Mouse (Mus musculus) embryonic stem cell, embryonic (primary cell): ENCODE measurements around the gene Nf2.

Experiments used
- CTCF ChIA-PET, 4 experiments: fragments of 300-600 bp in 2 of 4; fragments of 350-600 bp in 2 of 4; sonication (Branson Sonifier 250); formaldehyde crosslinking; loops; one replicate each; lab custom pipeline; 2022; ENCODE audit warnings: inconsistent platforms in 2 of 4; lab: Charles Lee
- POLR2A ChIA-PET, 4 experiments: fragments of 300-600 bp in 2 of 4; fragments of 350-600 bp in 2 of 4; sonication (Branson Sonifier 250); formaldehyde crosslinking; loops; one replicate each; lab custom pipeline; 2022; ENCODE audit warnings: antibody characterized with exemption in 4 of 4, inconsistent platforms in 1 of 4; lab: Charles Lee

Nf2 gene

DNA sequence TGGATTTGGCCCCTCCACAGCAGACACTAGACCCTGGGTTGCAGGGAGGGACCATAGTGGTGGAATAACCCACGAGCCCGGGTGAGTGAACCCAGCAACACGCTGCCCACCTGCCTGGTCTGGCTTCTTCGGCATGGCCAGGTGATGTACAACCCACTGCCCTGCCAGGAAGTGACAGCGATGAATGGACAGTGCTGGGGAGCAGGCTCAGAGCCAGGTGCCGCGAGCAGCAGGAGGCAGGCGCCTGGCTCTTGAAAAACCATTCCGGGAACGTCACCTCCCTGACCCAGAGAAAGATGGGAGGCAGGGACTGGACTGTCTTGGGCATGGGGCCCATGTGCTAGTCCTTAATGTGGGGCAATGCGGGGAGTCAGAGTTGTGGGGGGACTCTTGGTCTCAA lies 94.5 kb downstream of the Nf2 start:
- ChIA-PET POLR2A (no interaction called here), CTCF (no interaction called here)

DNA sequence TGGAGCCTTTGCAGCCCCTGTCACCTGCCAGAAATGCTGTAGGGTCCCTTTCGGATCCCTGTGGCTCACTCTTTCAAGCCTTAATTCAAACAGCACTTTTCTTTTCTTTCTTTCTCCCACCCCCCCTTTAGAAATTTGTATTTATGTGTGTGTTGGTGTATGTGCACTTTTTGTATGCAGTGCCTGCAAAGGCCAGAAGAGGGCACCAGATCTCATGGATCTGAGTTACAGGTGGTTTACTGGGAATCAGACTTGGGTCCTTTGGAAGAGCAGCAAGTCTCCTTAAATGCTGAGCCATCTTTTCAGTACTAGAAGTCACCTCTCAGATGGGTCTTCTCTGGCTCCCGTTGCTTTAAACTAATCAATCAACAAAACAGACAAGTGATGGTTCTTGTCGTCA lies 95.3 kb downstream of the Nf2 start:
- CTCF ChIA-PET = no interaction called here
- POLR2A ChIA-PET = no interaction called here

DNA sequence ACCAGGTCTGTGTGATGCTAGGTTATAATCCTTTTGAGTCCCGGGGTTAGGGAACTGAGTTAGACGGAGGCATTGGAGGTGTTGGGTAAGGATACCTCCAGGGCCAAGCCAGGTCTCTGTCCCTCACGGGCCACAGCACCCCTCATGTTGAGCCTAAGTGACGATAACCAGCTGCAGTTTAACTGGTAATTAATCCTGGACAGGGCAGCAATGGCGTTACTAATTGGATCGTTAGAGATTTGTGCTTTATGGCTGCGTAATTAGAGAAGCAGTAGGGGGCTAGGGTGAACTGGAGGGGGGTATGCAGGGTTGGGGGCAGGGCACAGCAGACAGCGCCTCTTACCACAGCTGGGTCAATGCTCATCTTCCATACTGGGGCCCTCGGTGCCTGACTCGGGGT lies 96.5 kb downstream of the Nf2 start:
- POLR2A ChIA-PET = interaction anchor here in 1 of 4 experiments (0.6 to 1.1 kb wide), 3 partner anchors 14 to 128 kb away, joined by 3 to 4 read pairs (median 3); no protein-coding TSS in a partner anchor
- CTCF ChIA-PET = interaction anchor here in 3 of 4 experiments (0.5 to 1.0 kb wide), 7 partner anchors 11 to 671 kb away, joined by 3 to 13 read pairs (median 3); no protein-coding TSS in a partner anchor

DNA sequence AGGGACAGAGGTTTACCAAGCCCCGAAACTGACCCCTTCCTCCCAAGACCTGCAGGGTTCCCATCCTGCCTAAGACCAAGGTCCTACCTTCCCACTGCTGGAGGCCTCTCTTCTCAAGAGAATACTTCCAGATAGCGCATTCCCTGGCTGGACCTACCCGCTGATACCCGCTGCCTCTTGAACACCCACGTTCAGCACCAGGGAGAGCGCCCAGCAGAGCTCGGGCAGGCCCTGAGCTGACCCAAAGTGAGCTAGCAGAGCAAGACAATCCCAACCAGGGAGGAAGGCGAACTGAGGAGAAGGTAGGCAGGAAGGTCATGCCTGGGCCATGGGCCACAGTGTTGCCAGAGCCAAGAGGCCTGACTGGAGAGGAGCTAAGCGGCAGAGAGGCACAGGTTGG lies 99.1 kb downstream of the Nf2 start:
- ChIA-PET CTCF (interaction anchor here (0.5 to 2.1 kb wide), 12 partner anchors 11 to 492 kb away, joined by 3 to 8 read pairs (median 3); no protein-coding TSS in a partner anchor), POLR2A (interaction anchor here in 2 of 4 experiments (0.6 to 3.0 kb wide), 14 partner anchors 11 to 483 kb away, joined by 3 to 14 read pairs (median 3); no protein-coding TSS in a partner anchor)

DNA sequence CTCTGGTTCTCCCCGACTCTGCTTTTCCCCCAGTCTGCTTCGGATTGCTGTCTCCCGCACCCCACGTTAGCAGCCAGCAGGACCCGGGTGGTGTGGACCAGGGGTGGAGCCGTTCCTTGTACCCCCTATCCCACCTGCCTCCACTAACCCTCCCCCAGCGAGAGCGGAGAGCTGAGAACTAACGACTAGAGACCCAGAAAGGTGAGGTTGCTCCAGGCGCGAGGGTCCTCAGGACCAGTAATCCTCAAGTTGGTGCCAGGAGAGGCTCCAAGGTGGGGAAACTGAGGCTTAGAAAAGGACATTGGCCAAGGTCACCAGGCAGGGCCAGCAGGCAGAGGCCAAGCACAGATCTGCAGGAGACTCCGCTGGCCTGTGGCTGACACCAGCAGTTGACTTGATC lies 102.1 kb downstream of the Nf2 start:
- POLR2A ChIA-PET = interaction anchor here in 2 of 4 experiments (0.6 to 2.2 kb wide), 3 partner anchors 42 to 531 kb away, joined by 3 to 5 read pairs (median 3); no protein-coding TSS in a partner anchor
- CTCF ChIA-PET = interaction anchor here in 1 of 4 experiments (0.6 to 0.7 kb wide), 2 partner anchors 13 to 102 kb away, joined by 3 read pairs; partner anchors contain the start of gene Nf2

DNA sequence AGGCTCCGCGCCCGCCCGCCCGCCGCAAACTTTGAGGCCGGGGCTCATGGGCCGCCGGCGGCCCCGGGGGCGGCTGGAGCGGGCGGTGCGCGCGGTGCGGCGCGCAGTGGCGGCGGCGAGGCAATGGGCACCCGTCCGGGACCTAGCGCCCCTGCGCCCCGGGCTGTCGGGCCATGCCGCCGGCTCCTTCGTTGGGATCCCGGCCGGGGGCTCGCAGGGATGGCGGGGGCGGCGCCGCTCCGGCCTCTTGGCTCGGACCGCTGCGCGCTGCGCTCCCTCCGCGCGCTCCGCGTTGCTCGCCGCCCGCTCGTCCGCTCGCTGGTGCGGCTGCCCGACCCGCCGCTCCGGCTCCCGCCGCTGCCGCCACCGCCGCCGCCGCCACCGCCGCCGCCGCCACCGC lies 102.6 kb downstream of the Nf2 start, which contains the start of gene Cabp7:
Gene Cabp7 (minus strand): TSS at position 46 of the 400 bp plus-strand sequence.
- ChIA-PET POLR2A (interaction anchor here in 3 of 4 experiments (1.1 to 2.2 kb wide), 3 partner anchors 12 to 41 kb away, joined by 3 to 8 read pairs (median 5); no protein-coding TSS in a partner anchor), CTCF (interaction anchor here in 1 of 4 experiments (1.5 to 1.6 kb wide), 2 partner anchors 12 to 75 kb away, joined by 5 to 6 read pairs; no protein-coding TSS in a partner anchor)

DNA sequence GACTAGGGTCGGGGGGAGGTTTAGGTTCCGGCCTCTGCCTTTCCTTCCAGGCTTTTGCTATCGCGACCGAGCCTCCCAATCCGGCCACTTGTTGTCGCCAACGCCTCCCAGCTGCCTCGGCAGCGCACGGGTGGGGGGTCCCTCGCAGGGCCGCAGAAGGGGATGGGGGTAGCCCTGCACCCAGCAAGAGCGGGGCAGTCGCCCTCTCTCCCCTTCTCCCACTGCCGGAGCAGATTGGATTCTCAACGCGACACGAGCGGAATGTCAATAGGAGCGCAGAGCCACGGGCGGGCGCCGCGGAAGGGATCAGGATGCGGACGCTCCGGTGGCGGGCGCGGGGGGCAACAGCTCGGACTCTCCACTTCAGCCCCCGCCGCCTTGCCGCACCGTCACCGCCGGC lies 103.4 kb downstream of the Nf2 start:
- CTCF ChIA-PET = interaction anchor here in 1 of 4 experiments (0.9 to 1.6 kb wide), 3 partner anchors 11 to 76 kb away, joined by 4 to 6 read pairs (median 5); no protein-coding TSS in a partner anchor
- POLR2A ChIA-PET = interaction anchor here (0.6 to 1.8 kb wide), 8 partner anchors 10 to 150 kb away, joined by 3 to 8 read pairs (median 3); no protein-coding TSS in a partner anchor

DNA sequence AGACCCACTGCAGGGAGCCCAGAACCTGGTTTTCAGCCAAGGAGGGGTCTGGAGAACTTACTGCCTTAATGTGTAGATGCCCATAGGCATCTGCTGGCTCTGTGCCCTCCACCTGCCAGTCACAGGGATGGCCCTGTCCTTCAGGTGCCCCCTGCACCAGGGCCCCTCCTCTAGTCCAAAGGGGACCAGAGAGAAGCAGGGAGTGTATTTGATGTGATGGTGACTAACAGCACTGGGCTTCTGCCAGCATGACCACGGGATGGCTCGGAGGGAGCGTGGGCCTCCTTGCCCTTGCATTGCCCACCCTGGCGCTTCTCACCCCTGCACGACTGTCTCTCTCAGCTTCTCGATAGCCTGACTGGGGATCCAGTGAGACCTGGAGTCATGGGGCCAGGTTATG lies 104.6 kb downstream of the Nf2 start:
- ChIA-PET POLR2A (no interaction called here), CTCF (no interaction called here)

DNA sequence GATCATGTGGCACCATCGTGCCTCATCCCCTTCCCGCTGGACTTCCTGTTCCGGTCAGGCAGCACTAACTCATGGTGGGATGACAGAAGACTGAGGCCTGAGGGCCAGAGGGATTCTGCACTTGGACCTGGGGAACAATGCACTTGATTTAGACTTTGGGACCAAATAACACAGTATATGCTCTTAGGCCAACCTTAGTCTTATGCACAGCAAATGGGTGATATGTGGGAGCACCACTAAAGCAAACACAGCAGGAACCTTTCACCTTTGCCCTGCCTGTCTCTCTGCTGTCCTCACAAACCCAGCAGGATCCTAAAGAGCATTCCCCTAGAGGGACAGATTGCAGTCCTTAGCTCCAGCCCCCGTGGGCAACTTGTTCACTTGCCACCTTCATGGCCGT lies 108.6 kb downstream of the Nf2 start:
- CTCF ChIA-PET = no interaction called here
- POLR2A ChIA-PET = interaction anchor here in 3 of 4 experiments (0.5 to 2.0 kb wide), 6 partner anchors 10 to 209 kb away, joined by 3 to 5 read pairs (median 4); no protein-coding TSS in a partner anchor

DNA sequence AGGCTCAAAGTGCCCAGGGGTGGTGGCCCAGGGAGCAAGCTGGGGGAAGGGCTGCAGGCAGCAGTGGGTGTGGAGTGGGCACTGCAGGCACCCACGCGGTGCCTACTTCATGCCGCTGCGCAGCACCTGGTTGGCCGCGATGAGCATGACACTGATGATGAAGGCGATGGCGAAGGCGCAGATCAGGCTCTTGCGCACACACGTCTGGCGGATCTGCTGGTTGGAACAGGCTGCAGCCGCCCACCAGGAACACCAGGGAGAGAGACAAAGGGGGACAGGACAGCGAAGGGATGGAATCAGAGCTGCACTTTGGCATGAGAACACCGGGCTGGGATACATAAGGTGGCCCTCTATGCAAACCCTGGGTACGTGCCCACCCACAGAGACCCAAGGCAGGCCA lies 110.6 kb downstream of the Nf2 start:
- ChIA-PET POLR2A (interaction anchor here in 3 of 4 experiments (0.6 to 2.5 kb wide), 11 partner anchors 10 to 965 kb away, joined by 3 to 14 read pairs (median 3); no protein-coding TSS in a partner anchor), CTCF (interaction anchor here in 1 of 4 experiments (0.6 to 1.8 kb wide), 4 partner anchors 83 to 288 kb away, joined by 3 to 5 read pairs (median 4); no protein-coding TSS in a partner anchor)

DNA sequence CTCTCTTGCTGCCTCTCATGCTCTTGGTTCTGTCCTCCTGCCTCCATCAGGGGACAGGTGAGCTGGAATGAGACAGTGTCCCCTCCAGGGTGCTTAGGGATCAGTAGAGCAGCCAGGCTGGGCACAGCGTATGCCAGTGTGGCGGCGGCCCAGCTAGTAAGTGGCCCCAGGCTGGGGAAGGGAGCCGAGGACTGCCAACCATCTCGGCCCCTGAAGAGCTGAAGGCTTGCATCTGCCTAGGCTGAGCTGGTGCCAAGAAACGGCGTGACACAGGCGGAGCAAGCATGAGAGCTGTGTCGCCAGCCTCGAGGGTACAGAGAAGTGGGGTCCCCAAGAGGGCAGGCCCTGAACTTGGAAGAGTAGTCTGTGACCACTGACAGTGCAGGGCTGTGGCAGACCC lies 111.7 kb downstream of the Nf2 start:
- POLR2A ChIA-PET = interaction anchor here (0.5 to 2.5 kb wide), 20 partner anchors 8 to 471 kb away, joined by 3 to 14 read pairs (median 3); partner anchors contain the start of gene Nf2 (in 1 of the 4)
- CTCF ChIA-PET = interaction anchor here in 2 of 4 experiments (1.0 to 1.8 kb wide), 6 partner anchors 11 to 479 kb away, joined by 3 to 5 read pairs (median 4); no protein-coding TSS in a partner anchor

DNA sequence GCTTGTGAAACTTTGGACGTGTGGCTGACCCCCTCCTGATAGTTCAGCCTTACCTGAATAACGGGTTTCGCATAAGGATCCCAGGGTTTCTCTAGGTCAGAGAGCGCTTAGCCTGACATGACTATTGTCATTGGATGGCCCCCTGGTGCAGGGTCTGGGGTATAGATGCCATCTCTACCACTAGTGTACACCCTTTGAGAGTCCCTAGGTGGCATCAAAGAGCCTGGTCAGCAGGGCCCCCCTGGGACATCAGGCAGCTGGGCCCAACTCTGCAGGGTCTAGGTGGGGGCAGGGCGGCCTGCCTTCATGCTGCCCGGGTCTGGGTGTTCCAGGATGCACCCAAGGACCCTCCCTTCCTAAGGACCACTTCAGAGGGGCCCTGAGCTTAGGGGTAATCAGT lies 113.0 kb downstream of the Nf2 start:
- POLR2A ChIA-PET = interaction anchor here (0.6 to 1.9 kb wide), 13 partner anchors 10 to 434 kb away, joined by 3 to 5 read pairs (median 3); partner anchors contain the start of gene Nf2 (in 1 of the 4)

DNA sequence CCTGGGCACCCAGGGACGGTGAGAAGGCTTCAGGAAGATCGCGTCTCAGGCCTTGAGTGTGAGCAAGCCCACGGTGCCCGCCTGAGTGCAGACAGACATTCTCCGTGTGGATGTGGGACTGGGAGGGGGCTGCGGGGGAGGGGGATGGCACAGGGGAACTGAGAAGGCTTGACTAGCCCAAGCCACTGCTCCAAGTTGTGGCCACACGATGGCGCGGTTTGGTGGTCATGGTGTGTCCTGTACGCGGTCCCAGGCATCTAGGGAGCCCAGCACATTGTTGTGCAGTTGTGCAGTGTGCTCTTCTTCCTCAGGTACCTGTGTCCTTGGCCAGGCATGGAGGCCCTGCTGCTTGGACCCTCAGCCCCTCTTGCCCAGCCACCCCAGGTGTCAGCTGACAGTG lies 115.2 kb downstream of the Nf2 start:
- CTCF ChIA-PET = interaction anchor here in 3 of 4 experiments (0.6 to 2.4 kb wide), 10 partner anchors 12 to 1608 kb away, joined by 3 to 13 read pairs (median 4); partner anchors contain the start of gene Cabp7 (in 1 of the 3)

More for the DNA sequence above, 113.0 kb downstream of the Nf2 start:
- CTCF ChIA-PET = interaction anchor here in 2 of 4 experiments (1.2 to 2.4 kb wide), 5 partner anchors 9 to 107 kb away, joined by 3 to 9 read pairs (median 4); partner anchors contain the start of gene Cabp7 (in 1 of the 2)

DNA sequence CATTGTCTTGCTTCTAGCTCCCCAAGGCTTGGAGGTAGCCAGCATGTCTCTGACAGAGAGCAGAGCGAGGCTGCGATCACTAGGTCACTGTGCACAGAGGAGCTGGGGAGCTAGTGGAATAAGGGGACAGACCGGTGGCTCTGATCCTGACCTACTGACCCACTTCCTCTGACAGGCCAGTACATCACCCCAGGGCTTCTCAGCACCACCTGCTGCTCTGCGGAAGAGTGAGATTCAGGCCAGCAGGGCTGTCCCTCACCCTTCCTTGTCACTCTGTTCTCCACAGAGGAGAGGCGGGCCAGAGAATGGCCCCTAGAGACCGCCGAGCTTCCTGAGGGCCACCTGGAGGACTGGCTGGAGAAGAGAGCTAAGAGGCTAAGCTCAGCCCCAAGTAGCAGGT lies 117.6 kb downstream of the Nf2 start:
- ChIA-PET POLR2A (interaction anchor here in 3 of 4 experiments (0.9 to 1.9 kb wide), 9 partner anchors 9 to 215 kb away, joined by 3 to 5 read pairs (median 3); partner anchors contain the start of gene Nefh (in 1 of the 3)), CTCF (interaction anchor here in 3 of 4 experiments (0.5 to 1.3 kb wide), 5 partner anchors 19 to 473 kb away, joined by 3 to 4 read pairs (median 3); no protein-coding TSS in a partner anchor)

More for the DNA sequence above, 115.2 kb downstream of the Nf2 start:
- POLR2A ChIA-PET = interaction anchor here in 3 of 4 experiments (0.7 to 2.1 kb wide), 10 partner anchors 11 to 90 kb away, joined by 3 to 9 read pairs (median 4); partner anchors contain the start of gene Cabp7 (in 1 of the 3)

DNA sequence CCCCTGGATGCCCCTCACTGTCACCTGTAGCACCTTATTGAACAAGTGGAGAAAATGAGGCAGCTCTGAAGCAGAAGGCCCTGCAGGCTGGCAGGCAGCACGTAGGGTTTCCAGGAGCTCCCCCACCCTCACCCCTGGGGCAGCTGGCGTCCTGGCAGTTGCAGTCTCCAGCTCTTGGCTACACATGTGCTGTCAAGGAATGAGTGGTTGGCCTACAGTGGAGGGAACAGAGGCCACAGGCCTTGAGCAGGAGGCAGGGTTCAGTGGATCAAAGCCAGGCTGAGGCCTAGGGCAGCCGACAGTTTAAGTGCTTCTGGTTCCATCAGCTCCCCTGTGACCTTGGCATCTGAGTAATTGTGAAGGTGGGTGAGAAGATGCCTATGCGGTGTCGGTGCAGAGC lies 118.4 kb downstream of the Nf2 start:
- ChIA-PET CTCF (interaction anchor here in 1 of 4 experiments (1.1 kb wide), 1 partner anchor 136 kb away, joined by 4 read pairs; no protein-coding TSS in a partner anchor), POLR2A (interaction anchor here in 3 of 4 experiments (0.8 to 3.2 kb wide), 5 partner anchors 8 to 216 kb away, joined by 3 to 9 read pairs (median 4); partner anchors contain the start of genes Nefh (in 1 of the 3), Uqcr10 (in 1 of the 3) and Zmat5 (in 1 of the 3))

DNA sequence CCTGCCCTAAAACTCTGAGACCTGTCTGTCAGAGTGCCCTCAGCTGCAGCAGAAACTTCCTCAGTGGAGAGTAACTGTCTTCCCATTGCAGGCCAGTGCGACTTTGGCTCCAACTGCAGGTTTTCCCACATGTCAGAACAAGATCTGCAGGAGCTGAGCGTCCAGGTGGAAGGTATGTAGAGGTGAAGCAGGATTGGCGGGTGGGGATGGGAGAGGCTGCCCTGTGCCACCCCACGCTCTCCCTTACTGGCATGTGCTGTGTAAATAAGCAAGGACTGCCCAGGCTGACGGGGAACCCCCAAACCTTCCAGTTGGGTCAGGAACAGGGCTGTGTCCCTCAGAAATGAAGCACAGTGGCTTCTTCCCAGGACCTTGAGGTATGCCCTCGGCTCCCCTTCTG lies 119.2 kb downstream of the Nf2 start:
- CTCF ChIA-PET = interaction anchor here in 1 of 4 experiments (0.6 kb wide), 1 partner anchor 1094 kb away, joined by 3 read pairs; no protein-coding TSS in a partner anchor
- POLR2A ChIA-PET = interaction anchor here in 3 of 4 experiments (0.6 to 3.2 kb wide), 7 partner anchors 10 to 35 kb away, joined by 3 to 9 read pairs (median 4); partner anchors contain the start of genes Uqcr10 (in 1 of the 3) and Zmat5 (in 1 of the 3)

DNA sequence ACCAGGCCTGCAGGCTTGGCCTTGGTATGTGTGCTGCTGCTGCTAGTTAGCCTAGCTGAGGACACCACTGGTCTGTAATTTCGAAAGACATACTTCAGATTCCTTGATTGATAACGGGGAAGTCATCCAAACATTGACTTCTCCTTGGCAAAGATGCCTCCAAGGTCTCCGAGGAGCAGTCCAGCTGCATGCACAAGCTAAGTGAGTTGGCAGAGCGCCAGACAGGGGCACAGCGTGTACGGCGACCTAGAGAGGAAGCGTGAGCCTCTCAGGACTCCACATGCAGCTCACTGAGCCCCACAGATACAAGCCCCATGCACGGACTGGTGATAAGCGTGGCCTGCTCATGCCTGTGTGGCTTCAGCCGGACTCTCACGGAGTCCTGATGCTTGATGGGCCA lies 119.7 kb downstream of the Nf2 start:
- ChIA-PET CTCF (interaction anchor here in 1 of 4 experiments (0.6 kb wide), 1 partner anchor 314 kb away, joined by 8 read pairs; no protein-coding TSS in a partner anchor), POLR2A (interaction anchor here in 3 of 4 experiments (0.6 to 3.2 kb wide), 10 partner anchors 8 to 133 kb away, joined by 3 to 9 read pairs (median 4); partner anchors contain the start of genes Uqcr10 (in 1 of the 3) and Zmat5 (in 1 of the 3))

DNA sequence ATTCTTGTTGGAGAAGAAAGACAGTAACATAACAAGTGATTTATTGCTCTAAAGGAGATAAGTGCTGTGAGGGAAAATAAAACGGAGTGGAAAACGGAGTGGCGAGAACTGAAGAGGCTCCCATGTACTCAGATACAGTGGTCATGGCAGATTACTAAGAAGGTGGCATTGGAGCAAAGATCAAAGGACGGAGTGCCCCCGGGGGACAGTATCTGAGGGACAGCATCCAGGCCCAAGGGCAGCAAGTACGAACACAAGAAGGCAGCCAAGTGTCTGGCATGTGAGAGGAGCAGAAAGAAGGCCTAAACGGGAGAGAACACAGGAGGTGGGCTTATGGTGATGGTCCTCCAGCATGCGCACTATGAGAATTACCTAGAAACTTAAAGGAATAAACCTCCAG lies 127.6 kb downstream of the Nf2 start:
- CTCF ChIA-PET = interaction anchor here in 2 of 4 experiments (0.6 to 2.1 kb wide), 2 partner anchors 100 to 115 kb away, joined by 3 to 9 read pairs; no protein-coding TSS in a partner anchor
- POLR2A ChIA-PET = interaction anchor here in 2 of 4 experiments (0.5 to 2.3 kb wide), 5 partner anchors 12 to 88 kb away, joined by 3 to 7 read pairs (median 3); partner anchors contain the start of genes Uqcr10 (in 1 of the 2) and Zmat5 (in 1 of the 2)
